Mouse (Mus musculus): ENCODE measurements at regions not wholly inside any gene's neighbourhood (a gene's known extent, or its start where the extent isn't known, plus 50 kb on each side); places are given as distances from the start of the nearest gene placed in this dataset. TPM values are rescaled to one million over a fixed set of nuclear protein-coding genes. Genes with fewer than 3 reads are reported as not detected.

DNA sequence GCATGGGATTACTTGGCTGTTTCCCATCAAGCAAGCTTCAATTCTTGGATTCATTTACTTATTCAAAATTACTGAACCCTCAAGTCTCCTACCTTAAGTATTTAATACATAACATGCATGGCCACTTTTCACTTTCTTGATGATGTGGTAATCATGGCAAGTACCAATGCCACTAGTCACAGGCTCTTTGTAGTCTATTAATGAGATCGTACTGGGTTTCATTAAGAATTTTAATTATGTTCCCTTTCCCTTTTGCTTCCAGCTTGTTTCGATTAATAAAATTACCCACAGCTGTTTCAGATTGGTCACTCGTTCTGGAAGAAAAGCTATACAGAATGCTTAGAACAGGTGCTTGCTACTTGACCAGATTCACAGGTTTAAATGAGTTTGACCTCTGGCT, 238.6 kb downstream of the Nr4a2 start:
- Histone ChIP-seq H3K4me3 (no peak overlapping the region), H3K9me3 (no peaks in the 10 kb centered on the region), H3K9ac (no peak overlapping the region), H3K36me3 (no peaks in the 10 kb centered on the region), H3K27me3 (no peaks in the 10 kb centered on the region), H3K27ac (no peak overlapping the region), H3K4me1 (no peaks in the 10 kb centered on the region), H3K4me2 (no peak overlapping the region)
- 72% methylated on average over 3 of the region's 3 CpGs for WGBS
- no peak for ATAC-seq (ENCODE audit: borderline replicate concordance, extremely low read depth, low FRiP score, low TSS enrichment)

DNA sequence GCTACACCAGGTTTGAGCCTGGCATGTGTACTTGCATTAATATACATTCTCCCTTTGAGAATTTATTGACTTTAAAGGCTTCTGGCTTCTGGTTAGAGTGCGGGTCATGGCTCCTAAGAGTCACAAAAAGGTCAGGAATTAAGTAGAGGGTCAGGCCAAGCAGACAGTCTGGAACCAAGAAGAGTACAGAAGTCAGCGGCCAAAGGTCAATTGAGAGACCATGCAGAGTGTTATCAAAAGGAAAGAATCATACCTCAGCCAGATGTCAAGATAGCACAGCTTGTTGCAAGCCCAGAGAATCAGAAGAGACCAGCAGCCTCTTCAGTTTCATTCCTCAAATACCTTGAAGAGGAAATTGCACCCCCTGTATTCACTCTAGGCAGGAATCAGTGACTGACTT, 263.0 kb downstream of the Nr4a2 start:
- no peak for ATAC-seq (ENCODE audit: borderline replicate concordance, extremely low read depth, low FRiP score, low TSS enrichment)
- no peak overlapping the region for H3K27ac ChIP-seq
- no peak overlapping the region for H3K4me3 ChIP-seq
- no peaks in the 10 kb centered on the region for H3K4me1 ChIP-seq
- no peaks in the 10 kb centered on the region for H3K9me3 ChIP-seq
- no peak overlapping the region for H3K9ac ChIP-seq
- WGBS = 25% methylated on average over 2 of the region's 2 CpGs
- H3K4me2 ChIP-seq = no peak overlapping the region
- no peaks in the 10 kb centered on the region for H3K36me3 ChIP-seq
- no peaks in the 10 kb centered on the region for H3K27me3 ChIP-seq

GRCm38 (mm10) chr2:56820551-56820950, 303.3 kb downstream of the Nr4a2 start:
- Histone ChIP-seq H3K9me3 (no peaks in the 10 kb centered on the region), H3K4me2 (no peak overlapping the region), H3K4me1 (no peaks in the 10 kb centered on the region), H3K9ac (no peak overlapping the region), H3K36me3 (no peaks in the 10 kb centered on the region), H3K27ac (no peak overlapping the region), H3K4me3 (no peak overlapping the region), H3K27me3 (no peaks in the 10 kb centered on the region)
- 55% methylated on average over 4 of the region's 4 CpGs for WGBS
- ATAC-seq (ENCODE audit: borderline replicate concordance, extremely low read depth, low FRiP score, low TSS enrichment) = no peak

DNA sequence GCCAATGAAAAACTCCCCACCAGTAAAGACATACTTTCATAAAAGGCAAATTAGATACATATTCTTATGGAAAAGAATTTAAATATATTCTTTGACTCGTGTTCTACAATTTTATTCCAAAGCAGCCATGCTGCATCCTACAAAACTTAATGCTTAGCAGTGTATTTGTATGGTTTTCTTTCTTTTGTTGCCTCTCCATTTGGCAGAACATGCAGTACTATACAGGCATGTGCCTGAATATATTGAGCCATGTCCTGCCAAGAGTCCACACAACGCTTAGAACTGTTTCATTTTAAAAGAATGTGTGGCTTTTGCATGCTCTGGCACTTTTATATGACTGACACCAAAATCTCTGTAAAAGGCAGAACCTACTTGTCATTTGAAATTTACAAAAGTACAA, 339.0 kb downstream of the Nr4a2 start:
- no peak overlapping the region for H3K9ac ChIP-seq
- H3K36me3 ChIP-seq = no peaks in the 10 kb centered on the region
- H3K4me2 ChIP-seq = no peak overlapping the region
- no peak overlapping the region for H3K4me3 ChIP-seq
- H3K27me3 ChIP-seq = no peaks in the 10 kb centered on the region
- H3K9me3 ChIP-seq = no peaks in the 10 kb centered on the region
- no peak for ATAC-seq (ENCODE audit: borderline replicate concordance, extremely low read depth, low FRiP score, low TSS enrichment)
- H3K4me1 ChIP-seq = no peaks in the 10 kb centered on the region
- no peak overlapping the region for H3K27ac ChIP-seq
- 58% methylated on average over 2 of the region's 2 CpGs for WGBS

Small RNAs in the stretch of these regions (microRNA-seq; reads per million reads assigned to microRNA genes)
- gene Mir195b = not detected
